Mouse (Mus musculus): Measurements from ENCODE around the gene Gm19965.
A peak's percentile ranks its signal among the peaks of the same experiment; 100 is the strongest.

The Gm19965 gene

GRCm38 (mm10) chr1:116802683-116803082, at the start of gene Gm19965:
Gene Gm19965 (plus strand): TSS chr1:116802983.
- no peak for DNase-seq

- DNase-seq = peak; percentile 13 to 40
Measured at GRCm38 (mm10) chr1:116782471-116782989, 20.3 kb upstream of the Gm19965 start.

Data from cerebellum, postnatal 14 days (tissue).